Mouse (Mus musculus) ovary, adult 18-20 months (tissue): ENCODE measurements at regions not wholly inside any gene's neighbourhood (a gene's known extent, or its start where the extent isn't known, plus 50 kb on each side); places are given as distances from the start of the nearest gene placed in this dataset.

Experiments used
- DNase-seq: peaks from one replicate; pipeline ENCODE4 v3.0.0; 2022; ENCODE audit warnings: low spot score, mixed read lengths

DNA sequence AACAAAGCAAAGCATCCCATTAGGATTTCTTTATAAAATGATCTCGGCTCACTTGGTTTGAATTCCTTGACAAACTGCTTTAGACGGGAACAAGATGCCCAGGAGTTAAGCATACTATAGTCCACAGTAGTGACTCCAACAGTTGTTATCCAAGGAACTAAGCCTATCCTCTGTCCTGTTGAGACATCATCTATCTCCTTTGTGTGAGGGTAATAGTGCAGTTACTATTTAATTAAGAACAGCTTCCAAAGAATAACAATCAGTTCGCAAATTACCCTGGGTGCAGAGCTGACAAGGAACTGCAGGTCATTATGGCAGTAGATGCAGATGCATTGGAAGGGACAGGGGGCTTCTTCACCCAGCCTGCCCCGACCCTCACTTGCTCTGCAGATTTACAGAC lies 115.7 kb upstream of the Slc24a5 start:
- no peak for DNase-seq

DNA sequence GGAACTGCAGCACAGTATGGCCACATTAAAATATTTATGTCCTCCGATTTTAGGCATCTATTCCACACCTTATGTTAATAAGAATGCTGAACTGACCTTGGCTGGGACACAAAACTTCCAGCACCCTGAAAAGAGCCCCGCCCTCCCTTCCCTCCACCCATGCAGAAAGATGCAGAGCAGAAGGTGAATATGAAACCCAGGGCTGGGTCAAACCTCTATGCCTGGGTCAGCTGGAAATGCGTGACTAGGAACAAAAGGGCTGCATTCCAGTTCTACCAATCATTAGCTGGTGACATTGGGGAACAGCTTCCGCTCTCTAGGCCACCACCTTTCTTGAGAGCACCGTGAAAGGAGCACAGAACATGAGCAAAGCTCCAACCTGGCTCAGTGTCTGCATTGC lies 114.9 kb upstream of the Slc24a5 start:
- no peak for DNase-seq

DNA sequence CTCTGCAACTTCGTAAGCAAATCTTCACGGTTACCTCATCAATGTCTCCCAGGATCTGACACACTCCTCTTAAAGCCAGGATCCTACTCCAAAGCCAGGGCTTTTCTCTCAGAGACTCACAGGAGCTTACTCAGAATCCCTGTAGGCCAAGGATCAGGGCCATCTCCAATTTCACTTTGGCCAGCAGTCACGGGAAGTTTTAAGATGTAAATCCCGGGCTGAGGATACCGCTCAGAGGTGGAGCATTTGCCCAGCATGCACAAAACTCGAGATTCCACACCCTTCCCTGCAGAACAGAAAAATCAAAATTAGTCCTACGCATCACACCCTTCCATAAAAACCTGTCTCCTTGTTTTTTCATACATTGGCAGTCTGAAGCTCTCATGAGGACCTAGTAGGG lies 112.1 kb upstream of the Slc24a5 start:
- DNase-seq, result no peak

DNA sequence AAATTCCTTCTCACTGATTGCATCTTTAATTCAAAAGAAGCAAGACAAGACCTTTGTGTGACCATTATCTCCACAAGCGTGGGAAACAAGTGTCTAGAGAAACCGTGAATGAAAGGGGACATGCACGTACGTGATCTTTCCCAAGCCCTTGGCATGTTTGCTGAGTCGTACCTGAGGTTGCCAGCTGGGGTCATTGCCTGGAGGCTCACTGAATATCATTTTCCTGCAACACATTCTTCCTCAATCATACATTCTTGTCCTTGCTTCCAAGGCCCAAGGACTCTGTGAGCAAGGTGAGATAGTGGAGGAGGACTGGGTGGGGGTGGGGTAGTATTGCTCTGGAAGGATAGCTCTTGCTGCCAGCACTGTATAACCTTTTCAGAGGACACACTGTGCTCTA lies 108.5 kb upstream of the Slc24a5 start:
- no peak for DNase-seq

DNA sequence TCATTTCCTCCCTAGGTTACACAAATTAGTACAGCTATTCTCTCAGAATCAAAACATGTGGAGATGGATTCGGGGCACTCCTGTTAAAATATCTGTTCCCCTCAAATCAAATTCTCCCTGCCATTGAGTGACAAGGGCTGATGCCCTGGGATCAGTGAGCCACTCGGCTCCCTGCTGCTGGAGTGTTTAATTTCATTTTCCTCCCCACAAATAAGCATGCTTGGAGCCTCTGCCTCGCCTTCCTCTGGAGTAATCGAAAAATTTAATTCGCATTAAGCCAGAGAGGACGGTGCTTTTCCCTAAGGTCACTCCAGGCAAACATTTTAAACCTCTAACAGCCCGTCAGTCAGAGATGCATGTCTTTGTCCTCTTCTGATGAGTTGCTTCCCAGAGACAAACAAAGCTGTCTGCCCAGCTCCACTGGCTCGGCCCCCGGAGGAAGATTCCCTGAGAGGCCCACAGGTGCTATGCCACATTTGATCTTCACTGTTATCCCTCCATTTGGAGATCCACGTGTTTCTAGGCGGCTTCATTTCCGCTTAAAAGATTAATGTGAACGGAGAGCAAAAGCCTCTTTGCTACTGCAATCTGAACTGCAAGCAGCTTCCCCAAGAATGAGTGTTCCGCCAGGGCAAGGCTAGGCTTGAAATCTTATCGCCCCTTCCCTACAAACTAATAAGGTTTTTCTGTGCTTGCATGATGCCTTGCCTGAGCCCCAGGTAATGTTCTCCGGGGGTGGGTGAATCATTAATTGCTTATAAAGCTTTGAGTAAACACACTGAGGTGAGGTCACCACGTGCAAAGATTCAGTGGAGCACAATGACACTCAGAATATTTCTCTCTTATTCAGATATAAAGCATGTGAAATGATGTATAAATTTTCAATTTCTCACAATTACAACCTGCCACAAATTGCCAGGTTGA lies 95.8 kb upstream of the Slc24a5 start:
- DNase-seq, result no peak

DNA sequence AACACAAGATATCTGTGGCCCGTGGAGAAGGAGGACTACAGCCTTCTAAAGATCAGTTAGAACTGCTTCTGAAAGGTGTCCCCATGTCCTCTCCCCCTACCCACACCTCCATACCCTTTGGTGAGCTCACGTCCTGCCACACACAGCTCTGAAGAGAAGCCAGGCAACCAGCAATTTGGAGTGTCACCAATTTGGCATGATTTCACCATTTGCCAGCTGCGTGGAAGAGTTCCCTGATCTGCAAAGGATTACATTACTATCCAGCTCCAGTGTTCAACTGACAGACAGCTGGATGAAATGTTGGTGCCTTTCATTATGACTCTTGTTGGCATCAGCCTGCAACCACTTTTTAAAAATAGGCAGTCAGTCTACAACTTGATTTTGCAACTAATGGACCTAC lies 92.8 kb upstream of the Slc24a5 start:
- no peak for DNase-seq

DNA sequence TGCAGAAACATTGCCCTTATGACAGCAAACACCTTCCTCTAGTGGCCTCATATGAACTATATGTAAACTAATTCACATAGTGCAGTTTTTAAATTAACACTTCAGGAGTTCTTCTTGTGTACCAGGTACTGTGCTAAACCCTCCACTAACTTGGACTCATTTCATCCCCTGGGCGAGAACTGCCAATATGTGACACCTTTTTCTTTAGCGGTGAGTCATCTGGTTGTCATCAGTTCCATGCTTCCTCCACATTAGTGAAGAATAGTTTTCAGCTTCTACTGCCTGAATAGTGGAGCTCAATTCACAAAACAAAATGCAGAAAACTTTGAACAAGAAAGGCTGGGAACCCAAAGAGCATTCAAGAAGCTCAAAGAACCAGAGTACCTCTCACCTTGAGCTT lies 76.9 kb upstream of the Slc24a5 start:
- DNase-seq, result no peak

DNA sequence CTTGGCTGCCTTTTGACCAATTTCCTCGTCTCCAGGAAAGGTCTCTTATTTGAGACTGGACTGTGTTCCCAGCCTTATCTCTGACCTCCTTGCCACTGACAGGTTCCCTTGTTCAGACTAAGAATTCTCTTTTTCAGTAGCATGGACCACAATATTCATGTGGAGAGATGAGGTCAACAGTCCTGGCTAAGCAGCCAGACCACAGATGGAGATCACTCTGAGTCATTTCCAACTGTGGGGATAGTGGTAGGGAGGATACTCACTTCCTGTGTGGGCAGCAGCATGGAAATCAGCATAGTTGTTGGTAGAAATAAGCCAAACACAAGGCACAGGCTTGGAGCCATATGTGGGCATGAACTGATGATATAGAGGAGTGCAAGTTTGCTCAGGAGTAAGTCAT lies 52.9 kb upstream of the Slc24a5 start:
- no peak for DNase-seq

DNA sequence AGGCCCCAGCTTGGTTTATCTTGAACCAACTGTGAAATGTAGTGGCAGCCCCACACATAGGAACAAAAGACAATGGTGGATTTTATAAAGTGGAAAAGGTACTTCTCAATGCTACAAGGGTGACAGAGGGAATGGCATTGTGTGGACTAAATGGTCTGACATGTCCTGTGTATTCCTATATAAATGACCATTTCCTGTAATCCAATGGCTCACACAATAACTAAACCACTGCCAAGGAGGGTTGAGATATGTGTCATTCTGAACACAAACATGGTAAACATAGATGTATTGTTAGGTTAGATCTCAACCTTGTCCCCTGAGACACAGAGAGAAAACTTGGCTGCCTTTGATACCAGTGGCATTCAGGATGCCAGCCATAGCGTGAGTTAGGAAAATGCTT lies 51.0 kb upstream of the Slc24a5 start:
- DNase-seq, result no peak
